ENCODE assay signal across 16 mouse cellular contexts in genomic region chr9:8451471-8451870, GRCm38 (mm10).
"Had no signal": no experiment of that assay in that cellular context is flagged by ENCODE, and none has a peak within 500 bp of the region (broad histone marks: within the 10 kb centered on the region; RNA-seq: fewer than 3 reads in every experiment).

No protein-coding gene starts in this region.

- H3K4me2 ChIP-seq: liver, embryonic 15.5 days; midbrain, embryonic 13.5 days; midbrain, embryonic 15.5 days; neural tube, embryonic 12.5 days; stomach, embryonic 15.5 days had no signal

- H3K9me3 ChIP-seq: liver, embryonic 15.5 days; midbrain, embryonic 13.5 days; midbrain, embryonic 15.5 days; neural tube, embryonic 12.5 days; stomach, embryonic 15.5 days had no signal

- H3K9ac ChIP-seq: liver, embryonic 15.5 days; liver, postnatal 0 days; midbrain, embryonic 13.5 days; midbrain, embryonic 15.5 days; neural tube, embryonic 12.5 days; stomach, embryonic 15.5 days had no signal

- DNase-seq: liver, postnatal 0 days; lung, adult 2 months; lung, postnatal 14 days; lung, postnatal 36 days; right cerebral cortex, postnatal 14 days; thymus, adult 2 months; thymus, postnatal 25 days; thymus, postnatal 4 days had no signal

- H3K27me3 ChIP-seq: liver, embryonic 15.5 days; megakaryocyte, embryonic 14.5 days; midbrain, embryonic 13.5 days; midbrain, embryonic 15.5 days; neural tube, embryonic 12.5 days; stomach, embryonic 15.5 days had no signal

- H3K4me1 ChIP-seq: liver, embryonic 15.5 days; midbrain, embryonic 13.5 days; midbrain, embryonic 15.5 days; neural tube, embryonic 12.5 days; stomach, embryonic 15.5 days had no signal

- H3K27ac ChIP-seq: liver, embryonic 15.5 days; macrophage; midbrain, embryonic 13.5 days; midbrain, embryonic 15.5 days; neural tube, embryonic 12.5 days; stomach, embryonic 15.5 days; stomach, postnatal 0 days had no signal

- H3K36me3 ChIP-seq: liver, embryonic 15.5 days; midbrain, embryonic 13.5 days; midbrain, embryonic 15.5 days; neural tube, embryonic 12.5 days; stomach, embryonic 15.5 days had no signal

- ATAC-seq: liver, postnatal 0 days; midbrain, embryonic 13.5 days; midbrain, embryonic 15.5 days had no signal

- H3K4me3 ChIP-seq: liver, embryonic 15.5 days; megakaryocyte, embryonic 14.5 days; midbrain, embryonic 13.5 days; midbrain, embryonic 15.5 days; neural tube, embryonic 12.5 days; stomach, embryonic 15.5 days had no signal
